Mouse (Mus musculus) neural tube, embryonic 14.5 days (tissue): ENCODE measurements at regions not wholly inside any gene's neighbourhood (a gene's known extent, or its start where the extent isn't known, plus 50 kb on each side); places are given as distances from the start of the nearest gene placed in this dataset.

Experiments
- ATAC-seq: fragments of 200-750 bp; cut with Nextera tagmentation; 2 replicates; pipeline ENCODE4 v1.8.0; 2017; ENCODE audit warnings: low read depth, mild to moderate bottlenecking, moderate TSS enrichment, moderate library complexity
- H3K27ac ChIP-seq: fragments of 300-500 bp; sonication (generic); 2 replicates; pipeline ENCODE4 v1.5.1; 2014; ENCODE audit warnings: low read depth, mild to moderate bottlenecking, control low read depth, low read length, moderate library complexity, mixed read lengths
- H3K27me3 ChIP-seq: fragments of 300-500 bp; sonication (generic); 2 replicates; pipeline ENCODE4 v1.6.1; 2014; ENCODE audit warnings: low read length; ENCODE audit not compliant: control insufficient read depth, insufficient read depth
- H3K36me3 ChIP-seq: fragments of 300-500 bp; sonication (generic); 2 replicates; pipeline ENCODE4 v1.6.1; 2014; ENCODE audit warnings: low read length, mixed read lengths; ENCODE audit not compliant: control insufficient read depth, insufficient read depth
- H3K4me1 ChIP-seq: fragments of 300-500 bp; sonication (generic); 2 replicates; pipeline ENCODE4 v1.6.1; 2014; ENCODE audit warnings: low read length; ENCODE audit not compliant: control insufficient read depth, insufficient read depth
- H3K4me2 ChIP-seq: fragments of 300-500 bp; sonication (generic); 2 replicates; pipeline ENCODE4 v1.6.1; 2014; ENCODE audit warnings: mild to moderate bottlenecking, low read depth, low read length, control low read depth
- H3K4me3 ChIP-seq: fragments of 300-500 bp; sonication (generic); 2 replicates; pipeline ENCODE4 v1.5.1; 2014; ENCODE audit warnings: low read depth, low read length, control low read depth, mixed read lengths
- H3K9ac ChIP-seq: fragments of 300-500 bp; sonication (generic); replicated peaks from 2 replicates; pipeline ENCODE4 v1.6.1; 2014; ENCODE audit warnings: low read depth, mild to moderate bottlenecking, control low read depth, low read length, mixed read lengths
- H3K9me3 ChIP-seq: fragments of 300-500 bp; sonication (generic); 2 replicates; pipeline ENCODE4 v1.6.1; 2016; ENCODE audit warnings: low read length; ENCODE audit not compliant: control insufficient read depth
- WGBS: fragments of 180-500 bp; shearing (Covaris S2); extraction: QIAGEN DNeasy Blood & Tissue Kit; methylation state at CpG from one replicate; pipeline ENCODE4 v1.1.7; 2014; 5-methylcytosine and 5-hydroxymethylcytosine counted together

DNA sequence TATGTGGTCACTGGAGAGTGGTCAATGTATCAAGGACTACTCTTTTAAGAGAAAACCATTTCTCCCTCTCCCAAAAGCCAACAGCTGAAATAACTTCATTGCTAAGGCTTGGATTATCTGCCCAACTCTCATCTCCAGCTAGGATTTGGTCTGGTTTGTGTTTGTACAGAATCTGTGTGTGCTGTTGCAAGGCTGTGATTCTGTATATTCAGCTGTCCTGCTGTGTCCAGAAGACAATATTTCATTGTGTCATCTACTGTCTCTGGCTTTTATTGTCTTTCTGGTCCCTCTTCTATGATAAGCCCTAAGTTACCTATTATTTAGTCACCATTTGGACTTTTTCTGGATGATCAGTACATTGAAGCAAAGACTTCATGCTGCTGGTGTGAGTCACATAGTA is 110.9 kb downstream of the Cenpc1 start:
- no peak overlapping the region for H3K27ac ChIP-seq
- no peaks in the 10 kb centered on the region for H3K36me3 ChIP-seq
- no peak overlapping the region for H3K4me3 ChIP-seq
- H3K4me2 ChIP-seq: no peak overlapping the region
- no peak overlapping the region for H3K9ac ChIP-seq
- no peaks in the 10 kb centered on the region for H3K4me1 ChIP-seq
- H3K27me3 ChIP-seq: no peaks in the 10 kb centered on the region
- no peak for ATAC-seq
- H3K9me3 ChIP-seq: no peaks in the 10 kb centered on the region

DNA sequence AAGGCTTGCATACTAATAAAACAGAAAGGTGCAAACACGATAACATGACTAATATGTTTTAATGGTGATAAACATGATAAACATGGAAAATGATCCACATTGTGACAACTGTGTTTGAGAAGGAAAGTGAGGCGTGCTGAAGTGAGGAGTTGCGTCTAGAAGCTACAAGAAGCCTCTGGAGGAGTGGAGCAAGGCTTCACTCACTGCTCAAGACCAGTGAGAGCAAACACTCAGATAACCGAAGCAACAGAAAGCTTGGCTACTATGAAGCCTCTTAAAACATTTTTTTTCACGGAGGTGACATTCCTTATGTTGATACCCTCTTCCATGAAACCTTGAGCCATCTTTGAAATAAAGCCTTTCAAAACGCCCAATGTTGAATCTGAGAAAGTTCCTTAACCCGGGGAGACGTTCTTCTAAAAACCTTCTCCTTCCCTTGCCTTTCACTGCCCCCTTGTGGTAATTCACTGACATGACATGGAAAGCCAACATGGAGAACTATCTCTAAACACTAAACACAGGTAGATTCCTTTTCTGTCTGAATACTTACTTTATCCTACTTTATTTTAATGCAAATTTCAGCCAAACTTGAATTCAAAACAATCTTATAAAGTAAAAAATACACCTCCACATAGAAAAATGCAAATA is 128.6 kb downstream of the Cenpc1 start:
- no peaks in the 10 kb centered on the region for H3K9me3 ChIP-seq
- H3K4me1 ChIP-seq: no peaks in the 10 kb centered on the region
- peak; percentile 60; the same call in 1 of the 2 replicates for ATAC-seq
- WGBS: 39% methylated on average over 8 of the region's 8 CpGs
- H3K27me3 ChIP-seq: no peaks in the 10 kb centered on the region
- H3K9ac ChIP-seq: no peak overlapping the region
- no peak overlapping the region for H3K4me2 ChIP-seq
- no peaks in the 10 kb centered on the region for H3K36me3 ChIP-seq
- H3K27ac ChIP-seq: no peak overlapping the region
- no peak overlapping the region for H3K4me3 ChIP-seq

DNA sequence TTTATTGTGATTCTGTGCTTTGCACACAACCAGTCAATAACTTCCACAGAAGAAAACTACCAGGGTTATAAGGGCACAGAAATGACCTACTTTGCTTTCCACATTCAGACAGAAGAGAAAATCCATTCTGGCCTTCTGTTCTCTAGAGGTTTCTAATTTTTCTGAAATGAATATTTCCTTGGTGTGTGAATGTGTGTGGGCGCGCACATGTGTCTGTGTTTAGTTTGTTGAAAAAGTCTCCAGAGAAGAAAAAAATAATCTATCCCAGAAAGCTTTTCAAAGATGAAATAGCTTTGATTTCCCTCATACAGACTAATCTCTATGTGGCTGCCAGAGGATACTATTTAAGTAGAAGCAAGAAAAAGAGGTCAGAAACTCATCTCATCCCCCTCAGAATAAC is 147.1 kb downstream of the Cenpc1 start:
- no peak overlapping the region for H3K9ac ChIP-seq
- H3K27me3 ChIP-seq: no peaks in the 10 kb centered on the region
- ATAC-seq: no peak
- H3K4me3 ChIP-seq: no peak overlapping the region
- H3K27ac ChIP-seq: no peak overlapping the region
- no peaks in the 10 kb centered on the region for H3K9me3 ChIP-seq
- no peak overlapping the region for H3K4me2 ChIP-seq
- no peaks in the 10 kb centered on the region for H3K36me3 ChIP-seq
- 96% methylated on average over 2 of the region's 2 CpGs for WGBS
- no peaks in the 10 kb centered on the region for H3K4me1 ChIP-seq

DNA sequence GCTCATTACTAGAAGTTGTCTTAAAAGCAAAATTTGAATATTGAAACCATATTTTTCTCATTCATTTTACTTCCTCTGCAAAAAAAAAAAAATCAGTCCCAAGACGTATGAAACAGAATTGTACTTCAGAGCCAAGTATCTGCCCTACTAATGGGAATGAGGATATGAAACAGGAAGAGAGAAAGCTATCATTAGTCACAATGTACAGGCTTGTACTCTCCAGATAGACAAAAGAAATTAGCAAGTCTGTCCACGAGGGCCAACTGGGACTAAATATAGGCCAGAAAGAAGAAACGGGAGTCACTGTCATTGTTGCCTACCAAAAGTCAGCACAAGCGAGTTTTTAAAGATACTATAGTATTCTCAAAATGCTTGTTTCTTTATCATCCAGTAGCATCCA is 150.4 kb downstream of the Cenpc1 start:
- H3K36me3 ChIP-seq: no peaks in the 10 kb centered on the region
- WGBS: 81% methylated on average over 4 of the region's 4 CpGs
- ATAC-seq: no peak

DNA sequence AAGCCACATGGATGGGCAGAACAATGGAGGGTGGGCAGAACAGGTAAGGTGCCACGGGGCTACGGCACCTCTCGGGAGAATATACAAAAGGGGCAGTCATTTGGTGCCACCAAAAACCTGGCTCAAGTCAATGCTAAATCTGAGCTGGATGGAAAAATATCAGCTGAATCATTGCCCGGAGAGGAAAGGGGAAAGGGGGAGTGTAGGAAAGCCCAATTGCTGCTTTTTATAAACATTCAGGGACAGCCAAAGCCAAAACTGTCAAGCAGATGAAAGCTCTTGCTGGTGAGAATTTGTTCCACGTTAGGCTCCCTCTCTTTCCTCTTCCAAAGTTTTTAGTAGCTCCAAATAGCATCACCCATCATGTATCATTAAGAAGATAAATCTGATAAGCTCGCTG is 168.9 kb downstream of the Cenpc1 start:
- no peaks in the 10 kb centered on the region for H3K9me3 ChIP-seq
- no peak overlapping the region for H3K9ac ChIP-seq
- no peak for ATAC-seq
- H3K27me3 ChIP-seq: no peaks in the 10 kb centered on the region
- H3K4me3 ChIP-seq: no peak overlapping the region
- no peak overlapping the region for H3K27ac ChIP-seq
- no peaks in the 10 kb centered on the region for H3K36me3 ChIP-seq
- WGBS: 83% methylated on average over 6 of the region's 6 CpGs
- H3K4me2 ChIP-seq: no peak overlapping the region
- H3K4me1 ChIP-seq: no peaks in the 10 kb centered on the region

More for the DNA sequence above, 150.4 kb downstream of the Cenpc1 start:
- H3K4me1 ChIP-seq: no peaks in the 10 kb centered on the region
- H3K9me3 ChIP-seq: no peaks in the 10 kb centered on the region
- H3K27me3 ChIP-seq: no peaks in the 10 kb centered on the region
- no peak overlapping the region for H3K4me2 ChIP-seq
- no peak overlapping the region for H3K9ac ChIP-seq
- no peak overlapping the region for H3K4me3 ChIP-seq
- no peak overlapping the region for H3K27ac ChIP-seq

DNA sequence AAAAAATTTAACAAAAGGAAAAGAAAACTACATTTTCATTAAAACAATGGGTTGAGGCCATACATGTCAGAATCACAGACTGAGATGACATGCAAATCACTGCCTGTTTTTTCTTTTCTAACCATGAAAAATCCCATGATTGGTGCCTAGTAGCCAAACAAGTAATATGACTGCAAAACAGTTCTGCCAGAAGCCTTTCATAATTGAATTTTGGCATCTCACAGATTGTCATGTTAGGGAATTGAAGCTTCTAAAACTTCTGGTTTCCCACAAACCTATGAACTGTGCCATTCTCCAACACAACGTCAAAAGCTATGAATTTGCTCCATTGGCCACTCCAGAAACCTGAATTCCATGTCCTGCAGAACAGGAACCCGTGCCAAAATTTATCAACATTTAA is 169.6 kb downstream of the Cenpc1 start:
- no peaks in the 10 kb centered on the region for H3K4me1 ChIP-seq
- no peak overlapping the region for H3K27ac ChIP-seq
- WGBS: 79% methylated on average over 2 of the region's 2 CpGs
- H3K4me2 ChIP-seq: no peak overlapping the region
- H3K9me3 ChIP-seq: no peaks in the 10 kb centered on the region
- H3K9ac ChIP-seq: no peak overlapping the region
- H3K27me3 ChIP-seq: no peaks in the 10 kb centered on the region
- no peak overlapping the region for H3K4me3 ChIP-seq
- no peak for ATAC-seq
- no peaks in the 10 kb centered on the region for H3K36me3 ChIP-seq

DNA sequence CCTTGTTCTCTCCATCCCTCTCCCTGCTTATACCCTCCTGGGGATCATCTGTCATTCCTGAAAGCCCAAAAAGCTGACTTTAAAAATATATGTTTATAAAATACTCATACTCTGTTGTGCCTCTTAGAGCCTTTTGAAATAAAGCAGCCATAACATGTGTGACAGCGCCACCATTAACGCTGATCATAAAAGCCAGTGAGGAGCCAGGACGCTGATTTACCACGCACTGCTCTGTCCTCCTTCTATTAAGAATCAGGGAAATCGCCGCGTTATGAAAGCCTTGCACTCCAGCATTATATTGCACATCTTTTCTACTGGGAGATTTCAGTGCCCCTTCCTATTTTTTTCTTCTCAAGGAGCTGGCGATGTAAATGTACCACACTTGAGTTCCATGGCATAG is 195.1 kb downstream of the Cenpc1 start:
- WGBS: 47% methylated on average over 8 of the region's 8 CpGs

DNA sequence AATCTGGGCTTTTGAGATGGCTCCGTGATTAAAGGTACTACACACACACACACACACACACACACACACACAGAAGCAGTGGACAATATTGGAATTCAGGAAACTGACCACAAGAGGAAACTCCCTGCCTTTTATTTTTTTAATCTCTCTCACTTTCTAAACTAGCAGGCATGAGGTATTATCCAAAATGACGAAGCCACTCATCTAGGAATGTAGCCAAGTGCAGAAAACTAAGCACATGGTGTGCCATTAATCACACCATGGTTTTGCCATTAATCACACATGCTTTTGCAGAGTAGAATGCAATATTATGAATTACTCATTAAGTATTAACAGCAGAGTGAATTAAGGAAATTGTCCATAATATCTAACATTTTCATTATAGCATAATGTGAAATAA is 232.8 kb downstream of the Cenpc1 start:
- no peaks in the 10 kb centered on the region for H3K27me3 ChIP-seq
- no peaks in the 10 kb centered on the region for H3K9me3 ChIP-seq
- ATAC-seq: no peak
- H3K9ac ChIP-seq: no peak overlapping the region
- 78% methylated on average over 2 of the region's 2 CpGs for WGBS
- H3K36me3 ChIP-seq: no peaks in the 10 kb centered on the region
- H3K27ac ChIP-seq: no peak overlapping the region
- no peak overlapping the region for H3K4me2 ChIP-seq
- H3K4me1 ChIP-seq: no peaks in the 10 kb centered on the region
- no peak overlapping the region for H3K4me3 ChIP-seq

More for the DNA sequence above, 195.1 kb downstream of the Cenpc1 start:
- H3K9me3 ChIP-seq: no peaks in the 10 kb centered on the region
- no peak overlapping the region for H3K4me3 ChIP-seq
- peak overlapping the region; percentile 19; the same call in 1 of the 2 replicates for H3K4me2 ChIP-seq
- no peaks in the 10 kb centered on the region for H3K27me3 ChIP-seq
- no peak overlapping the region for H3K27ac ChIP-seq
- ATAC-seq: peak; percentile 71
- H3K9ac ChIP-seq: no peak overlapping the region
- no peaks in the 10 kb centered on the region for H3K4me1 ChIP-seq
- H3K36me3 ChIP-seq: no peaks in the 10 kb centered on the region

DNA sequence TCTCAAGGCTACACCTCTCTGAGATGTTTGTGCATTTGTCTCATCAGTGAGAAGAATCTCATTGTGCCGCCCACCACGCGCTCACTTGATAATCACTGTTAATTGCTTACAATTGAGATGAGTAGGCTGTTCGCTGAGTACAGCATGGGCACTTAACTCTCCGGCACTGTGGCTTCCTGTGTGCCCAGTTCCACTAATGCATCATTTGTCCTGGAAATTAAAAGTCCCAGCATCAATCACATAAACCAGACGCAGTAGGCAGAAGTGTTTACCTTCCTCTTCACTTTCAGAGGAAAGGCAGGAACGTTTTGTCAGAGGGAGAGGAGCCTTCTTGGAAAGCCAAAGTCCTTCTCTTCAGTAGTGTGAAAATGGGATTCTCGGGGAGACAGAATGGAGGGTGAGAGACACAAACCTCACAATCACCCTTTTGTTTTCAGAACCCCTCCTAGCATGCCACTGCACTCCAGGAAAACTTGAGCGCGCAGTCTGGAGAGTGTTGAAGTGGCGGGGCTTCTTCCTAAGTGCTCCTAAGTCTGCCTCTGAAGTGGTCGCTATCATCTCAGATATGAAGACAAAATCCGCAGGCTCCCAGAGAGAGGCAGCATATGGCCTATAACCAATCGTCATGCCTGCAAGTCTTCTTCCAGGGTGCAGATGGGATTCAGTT is 269.7 kb downstream of the Cenpc1 start:
- ATAC-seq: no peak; the same call in 1 of the 2 replicates
- H3K9ac ChIP-seq: no peak overlapping the region
- no peaks in the 10 kb centered on the region for H3K9me3 ChIP-seq
- H3K4me3 ChIP-seq: no peak overlapping the region
- no peak overlapping the region for H3K4me2 ChIP-seq
- no peaks in the 10 kb centered on the region for H3K27me3 ChIP-seq
- no peak overlapping the region for H3K27ac ChIP-seq
- H3K4me1 ChIP-seq: no peaks in the 10 kb centered on the region
- H3K36me3 ChIP-seq: no peaks in the 10 kb centered on the region
- WGBS: 66% methylated on average over 14 of the region's 14 CpGs
